ENCODE assay signal across 8 mouse cellular contexts in genomic region chr19:10017637-10018526, GRCm38 (mm10). TPM values are rescaled to one million over a fixed set of nuclear protein-coding genes. Genes with fewer than 3 reads are reported as not detected.
A peak's percentile ranks its signal among the peaks of the same experiment; 100 is the strongest.
DNase-seq lines count a peak whose midpoint lies in the region; ATAC-seq lines count a peak whose summit lies in the region.

No protein-coding gene starts in this region.

- no peaks in the 10 kb centered on the region for H3K36me3 ChIP-seq in intestine, embryonic 16.5 days (ENCODE audit: control insufficient read depth, insufficient read depth, low read length)
- H3K36me3 ChIP-seq in midbrain, embryonic 10.5 days = no peaks in the 10 kb centered on the region

- intact Hi-C loops in gastrocnemius, postnatal 36 days (cut with DNase I) = no loop called here
- intact Hi-C loops in left cerebral cortex, postnatal 4 days (cut with DNase I) = no loop called here

- H3K9ac ChIP-seq in intestine, embryonic 16.5 days (ENCODE audit: low read depth, low read length) = peak overlapping the region; percentile 75

- peak overlapping the region; percentile 69 for H3K4me3 ChIP-seq in intestine, embryonic 16.5 days (ENCODE audit: low read length)
- peak overlapping the region; percentile 60 for H3K4me3 ChIP-seq in midbrain, embryonic 10.5 days

- H3K4me1 ChIP-seq in intestine, embryonic 16.5 days (ENCODE audit: control insufficient read depth, insufficient read depth, low read length) = peaks cover 60% of the 10 kb centered on the region
- H3K4me1 ChIP-seq in midbrain, embryonic 10.5 days = peaks cover 49% of the 10 kb centered on the region

- H3K4me2 ChIP-seq in intestine, embryonic 16.5 days (ENCODE audit: low read depth, low read length) = peak overlapping the region; percentile 93

- H3K9me3 ChIP-seq in intestine, embryonic 16.5 days (ENCODE audit: control insufficient read depth, low read length) = no peaks in the 10 kb centered on the region
- H3K9me3 ChIP-seq in midbrain, embryonic 10.5 days (replicated peaks) = 0 out of 2 replicates have a peak, but pooled peaks cover 3% of the 10 kb centered on the region

- H3K27ac ChIP-seq in intestine, embryonic 16.5 days (ENCODE audit: low read length) = peak overlapping the region; percentile 54
- H3K27ac ChIP-seq in midbrain, embryonic 10.5 days (replicated peaks) = peak overlapping the region; percentile 84

- no peaks in the 10 kb centered on the region for H3K27me3 ChIP-seq in intestine, embryonic 16.5 days (replicated peaks; ENCODE audit: control insufficient read depth, insufficient read depth, low read length)
- peaks cover 41% of the 10 kb centered on the region for H3K27me3 ChIP-seq in midbrain, embryonic 10.5 days (ENCODE audit: low read depth, poor library complexity, severe bottlenecking)

- peak; percentile 90 for DNase-seq in adrenal gland, adult 8-10 months
- peak; percentile 95 for DNase-seq in embryo, embryonic 11 days
- DNase-seq in gastrocnemius, postnatal 36 days = peak; percentile 91 to 95
- peak; percentile 89 for DNase-seq in left cerebral cortex, postnatal 4 days
- DNase-seq in midbrain, embryonic 10.5 days (ENCODE audit: low spot score) = peak; percentile 92
- DNase-seq in right cerebral cortex, postnatal 36 days (ENCODE audit: low spot score in 2 of 2) = peak; percentile 67 to 70
- DNase-seq in urinary bladder, postnatal 4 days (ENCODE audit: low spot score in 2 of 2) = peak; percentile 86 to 87

- WGBS in intestine, embryonic 16.5 days = 7% methylated on average over 44 of the region's 44 CpGs
- 4% methylated on average over 44 of the region's 44 CpGs for WGBS in midbrain, embryonic 10.5 days

- ATAC-seq in intestine, embryonic 16.5 days = peak; percentile 94

RNA-seq across cellular contexts. Expression of gene Rab3il1, which starts 16.4 kb away (rescaled TPM):
- total RNA-seq in adrenal gland, adult 8-10 months (2022) = 10 to 100 TPM in 2 of 4 experiments, 1 to 10 TPM in 2; 6.5 to 13.3 (median 9.5) TPM
- 1 to 10 TPM; 4.5 to 4.6 TPM for total RNA-seq in gastrocnemius, postnatal 36 days (2021)
- 45.7 and 48.8 TPM in 2 replicates for polyA plus RNA-seq in intestine, embryonic 16.5 days (2015; fragmentation: Nextera tagmentation; extraction: Ambion mirVana)
- total RNA-seq in left cerebral cortex, postnatal 4 days (2021) = 10 to 100 TPM; 12.9 to 14.9 TPM
- 34.6 and 35.6 TPM in 2 replicates for polyA plus RNA-seq in midbrain, embryonic 10.5 days (2016; fragmentation: Nextera tagmentation; extraction: Ambion mirVana)

RNA-seq across cellular contexts. Expression of gene Best1, which starts 16.4 kb away (rescaled TPM):
- total RNA-seq in adrenal gland, adult 8-10 months (2022) = 1 to 10 TPM in 1 of 4 experiments, under 1 TPM in 3; 0.15 to 1.0 (median 0.44) TPM
- under 1 TPM in 1 of 2 experiments, not detected in 1; 0.15 TPM for total RNA-seq in gastrocnemius, postnatal 36 days (2021)
- 0.42 and 0.72 TPM in 2 replicates for polyA plus RNA-seq in intestine, embryonic 16.5 days (2015; fragmentation: Nextera tagmentation; extraction: Ambion mirVana)
- 1 to 10 TPM; 1.7 to 2.1 TPM for total RNA-seq in left cerebral cortex, postnatal 4 days (2021)
- 1.4 and 2.0 TPM in 2 replicates for polyA plus RNA-seq in midbrain, embryonic 10.5 days (2016; fragmentation: Nextera tagmentation; extraction: Ambion mirVana)

RNA-seq across cellular contexts. Expression of gene Fads3, which starts 23.5 kb away (rescaled TPM):
- total RNA-seq in adrenal gland, adult 8-10 months (2022) = 10 to 100 TPM in 3 of 4 experiments, 1 to 10 TPM in 1; 9.9 to 55.1 (median 22.0) TPM
- 1 to 10 TPM; 2.4 to 2.9 TPM for total RNA-seq in gastrocnemius, postnatal 36 days (2021)
- 12.4 and 13.0 TPM in 2 replicates for polyA plus RNA-seq in intestine, embryonic 16.5 days (2015; fragmentation: Nextera tagmentation; extraction: Ambion mirVana)
- total RNA-seq in left cerebral cortex, postnatal 4 days (2021) = 10 to 100 TPM; 52.8 to 60.4 TPM
- polyA plus RNA-seq in midbrain, embryonic 10.5 days (2016; fragmentation: Nextera tagmentation; extraction: Ambion mirVana) = 5.5 and 5.8 TPM in 2 replicates

RNA-seq across cellular contexts. Expression of gene Fth1, which starts 37.5 kb away (rescaled TPM):
- total RNA-seq in adrenal gland, adult 8-10 months (2022) = 1,000 to 10,000 TPM; 2,860 to 3,469 (median 3,019) TPM
- 1,000 to 10,000 TPM; 1,946 to 2,068 TPM for total RNA-seq in gastrocnemius, postnatal 36 days (2021)
- polyA plus RNA-seq in intestine, embryonic 16.5 days (2015; fragmentation: Nextera tagmentation; extraction: Ambion mirVana) = 2,278 and 2,351 TPM in 2 replicates
- total RNA-seq in left cerebral cortex, postnatal 4 days (2021) = 1,000 to 10,000 TPM; 1,213 to 1,248 TPM
- 1,350 and 1,398 TPM in 2 replicates for polyA plus RNA-seq in midbrain, embryonic 10.5 days (2016; fragmentation: Nextera tagmentation; extraction: Ambion mirVana)

Comparison
In these comparisons a context has a peak if more than half of its experiments do, and no peak if none do; other contexts are left out.
1. Peak in every context shown above with its lines: DNase-seq, ATAC-seq, H3K4me3 ChIP-seq and H3K27ac ChIP-seq.